Mouse (Mus musculus): ENCODE results near the gene Ift46. TPM values are rescaled to one million over a fixed set of nuclear protein-coding genes. Genes with fewer than 3 reads are reported as not detected.

Ift46 gene
- total RNA-seq, 2 experiments from 2014 or later, result 38.5 to 40.8 TPM

- no peak for ATAC-seq (ENCODE audit: poor library complexity, severe bottlenecking)
These were observed 35.2 kb downstream of the Ift46 start, which contains the start of gene Ttc36 for GRCm38 (mm10) chr9:44802808-44803450. Gene Ttc36 (minus strand): TSS chr9:44803072.

- no peak for ATAC-seq (ENCODE audit: poor library complexity, severe bottlenecking)
These were observed 37.0 kb downstream of the Ift46 start for GRCm38 (mm10) chr9:44804678-44805077.

- ATAC-seq (ENCODE audit: poor library complexity, severe bottlenecking), result no peak
These were observed 37.8 kb downstream of the Ift46 start for GRCm38 (mm10) chr9:44805536-44805935.

GRCm38 (mm10) chr9:44807141-44807540, 39.4 kb downstream of the Ift46 start:
- ATAC-seq (ENCODE audit: poor library complexity, severe bottlenecking), result no peak

- ATAC-seq (ENCODE audit: poor library complexity, severe bottlenecking), result no peak
These were observed 40.1 kb downstream of the Ift46 start for GRCm38 (mm10) chr9:44807778-44808177.

- no peak for ATAC-seq (ENCODE audit: poor library complexity, severe bottlenecking)
These were observed 42.6 kb downstream of the Ift46 start for GRCm38 (mm10) chr9:44810316-44810715.

GRCm38 (mm10) chr9:44814179-44814578, 46.5 kb downstream of the Ift46 start:
- ATAC-seq (ENCODE audit: poor library complexity, severe bottlenecking), result no peak

- ATAC-seq (ENCODE audit: poor library complexity, severe bottlenecking), result no peak
These were observed 49.8 kb downstream of the Ift46 start for GRCm38 (mm10) chr9:44817522-44817921.

- no peak for ATAC-seq (ENCODE audit: poor library complexity, severe bottlenecking)
These were observed 52.5 kb downstream of the Ift46 start for GRCm38 (mm10) chr9:44819920-44820827.

- no peak for ATAC-seq (ENCODE audit: poor library complexity, severe bottlenecking)
These were observed 59.0 kb downstream of the Ift46 start for GRCm38 (mm10) chr9:44826660-44827059.

- ATAC-seq (ENCODE audit: poor library complexity, severe bottlenecking), result no peak
These were observed 61.2 kb downstream of the Ift46 start for GRCm38 (mm10) chr9:44828944-44829343.

- no peak for ATAC-seq (ENCODE audit: poor library complexity, severe bottlenecking)
These were observed 62.8 kb downstream of the Ift46 start for GRCm38 (mm10) chr9:44830506-44830905.

- no peak for ATAC-seq (ENCODE audit: poor library complexity, severe bottlenecking)
These were observed 64.6 kb downstream of the Ift46 start for GRCm38 (mm10) chr9:44832356-44832755.

- ATAC-seq (ENCODE audit: poor library complexity, severe bottlenecking), result peak; percentile 60; the same call in 1 of the 2 replicates
These were observed 68.7 kb downstream of the Ift46 start for GRCm38 (mm10) chr9:44836439-44836838.

- ATAC-seq (ENCODE audit: poor library complexity, severe bottlenecking), result no peak
These were observed 73.5 kb downstream of the Ift46 start for GRCm38 (mm10) chr9:44841241-44841640.

Other genes starting within 250 kb of the Ift46 start
- gene Cxcr5, start 206.0 kb upstream of the Ift46 start, total RNA-seq (2015), result not detected in 2 replicates
- not detected in 2 replicates for gene Cxcr5, start 206.0 kb upstream of the Ift46 start, total RNA-seq (2017)
- 57.1 and 60.2 TPM in 2 replicates for gene Ddx6, start 163.0 kb upstream of the Ift46 start, total RNA-seq (2015)
- gene Ddx6, start 163.0 kb upstream of the Ift46 start, total RNA-seq (2017), result 71.2 and 88.8 TPM in 2 replicates
- not detected in 2 replicates for gene Treh, start 94.7 kb upstream of the Ift46 start, total RNA-seq (2015)
- gene Treh, start 94.7 kb upstream of the Ift46 start, total RNA-seq (2017), result not detected in 2 replicates
- 0.76 and 2.1 TPM in 2 replicates for gene Phldb1, start 32.7 kb upstream of the Ift46 start, total RNA-seq (2015)
- gene Phldb1, start 32.7 kb upstream of the Ift46 start, total RNA-seq (2017), result 2.0 and 2.6 TPM in 2 replicates
- gene Arcn1, start 63 bp upstream of the Ift46 start, total RNA-seq (2015), result 126 and 151 TPM in 2 replicates
- gene Arcn1, start 63 bp upstream of the Ift46 start, total RNA-seq (2017), result 165 and 172 TPM in 2 replicates
- gene Tmem25, start 31.4 kb downstream of the Ift46 start, total RNA-seq (2015), result 0.23 and 0.45 TPM in 2 replicates
- gene Tmem25, start 31.4 kb downstream of the Ift46 start, total RNA-seq (2017), result 0.16 and 0.51 TPM in 2 replicates
- gene Ttc36, start 35.2 kb downstream of the Ift46 start, total RNA-seq (2015), result 0.18 and 0.65 TPM in 2 replicates
- not detected in 2 replicates for gene Ttc36, start 35.2 kb downstream of the Ift46 start, total RNA-seq (2017)
- gene Kmt2a, start 113.4 kb downstream of the Ift46 start, total RNA-seq (2015), result 32.8 and 44.7 TPM in 2 replicates
- 5.5 and 15.9 TPM in 2 replicates for gene Kmt2a, start 113.4 kb downstream of the Ift46 start, total RNA-seq (2017)
- 490 and 523 TPM in 2 replicates for gene Atp5l, start 152.8 kb downstream of the Ift46 start, total RNA-seq (2015)
- 117 and 122 TPM in 2 replicates for gene Atp5l, start 152.8 kb downstream of the Ift46 start, total RNA-seq (2017)
- 43.0 and 53.3 TPM in 2 replicates for gene Ube4a, start 197.7 kb downstream of the Ift46 start, total RNA-seq (2015)
- gene Ube4a, start 197.7 kb downstream of the Ift46 start, total RNA-seq (2017), result 30.3 and 33.3 TPM in 2 replicates
- gene Cd3g, start 212.5 kb downstream of the Ift46 start, total RNA-seq (2015), result 6.2 and 11.0 TPM in 2 replicates
- 14.8 and 17.2 TPM in 2 replicates for gene Cd3g, start 212.5 kb downstream of the Ift46 start, total RNA-seq (2017)
- 2.3 and 6.8 TPM in 2 replicates for gene Cd3d, start 213.9 kb downstream of the Ift46 start, total RNA-seq (2015)
- gene Cd3d, start 213.9 kb downstream of the Ift46 start, total RNA-seq (2017), result 2.1 and 6.3 TPM in 2 replicates
- 3.5 and 5.8 TPM in 2 replicates for gene Cd3e, start 241.7 kb downstream of the Ift46 start, total RNA-seq (2015)
- 0.73 and 4.1 TPM in 2 replicates for gene Cd3e, start 241.7 kb downstream of the Ift46 start, total RNA-seq (2017)

All from megakaryocyte, adult 5-6 weeks (primary cell).